Mouse (Mus musculus): Measurements from ENCODE around the gene Mob1b. TPM values are rescaled to one million over a fixed set of nuclear protein-coding genes. Genes with fewer than 3 reads are reported as not detected.

Mob1b gene
- total and polyA plus RNA-seq, 3 experiments, result 12.2 to 14.0 TPM; not detected in 1

DNA sequence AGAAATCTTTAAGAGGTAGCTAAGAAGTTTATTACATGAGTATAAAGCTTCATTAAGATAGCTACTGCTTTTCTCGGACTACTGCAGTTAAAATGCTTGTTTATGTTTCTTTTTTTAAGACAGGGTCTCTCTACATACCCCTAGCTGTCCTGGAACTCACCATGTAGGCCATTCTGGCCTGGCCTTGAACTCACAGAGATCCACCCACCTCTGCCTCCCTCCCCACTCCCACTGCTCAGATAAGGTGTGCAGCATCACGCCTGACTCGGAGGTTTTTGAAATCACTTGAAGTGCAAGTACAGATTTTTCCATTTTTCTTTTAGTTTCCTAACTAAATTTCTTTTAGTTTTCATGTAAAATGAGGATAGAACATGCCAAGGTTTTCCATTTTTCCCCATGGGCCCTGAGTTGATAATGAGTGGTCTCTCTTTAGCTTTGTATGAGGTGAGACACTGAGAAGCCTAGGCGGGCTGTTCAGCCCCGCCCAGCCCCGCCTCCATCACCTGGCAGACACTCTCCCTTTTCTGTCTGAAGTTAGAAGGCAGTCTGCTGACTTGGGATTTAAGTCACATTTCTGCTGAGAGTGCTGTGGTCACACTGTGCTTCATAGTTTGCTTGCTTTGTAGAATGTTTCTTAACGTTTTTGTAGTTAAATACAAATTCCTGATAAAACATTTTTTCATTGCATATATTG is 61.6 kb downstream of the Mob1b start:
- H3K4me3 ChIP-seq (ENCODE audit: control insufficient read depth in 1 of 2, insufficient read depth in 1 of 2, low read depth in 2 of 2, low read length in 2 of 2), result no peak overlapping the region
- H3K27ac ChIP-seq (ENCODE audit: control insufficient read depth, low read depth, low read length), result no peak overlapping the region
- H3K9me3 ChIP-seq (replicated peaks; ENCODE audit: insufficient read depth, low read length), result no peaks in the 10 kb centered on the region
- no peaks in the 10 kb centered on the region for H3K79me2 ChIP-seq (ENCODE audit: control insufficient read depth, insufficient read depth, low read length, poor library complexity)
- TF ChIP-seq SIN3A (IDR thresholded peaks at IDR 0.05; ENCODE audit: low read length) (no peak), ZNF384 (IDR thresholded peaks at IDR 0.05; ENCODE audit: low read depth, low read length) (no peak), JUND (IDR thresholded peaks at IDR 0.05; ENCODE audit: low read depth, low read length) (no peak), GABPA (IDR thresholded peaks at IDR 0.05; ENCODE audit: low read depth, low read length) (no peak), EP300 (IDR thresholded peaks at IDR 0.05; ENCODE audit: low read depth in 1 of 2, low read length in 2 of 2) (no peak), KAT2A (conservative IDR thresholded peaks at IDR 0.05; ENCODE audit: low read depth, low read length) (no peak), ETS1 (IDR thresholded peaks at IDR 0.05; ENCODE audit: low read depth, low read length) (no peak), POLR2AphosphoS5 (IDR thresholded peaks at IDR 0.05; ENCODE audit: borderline replicate concordance, low read depth, low read length) (no peak), USF1 (IDR thresholded peaks at IDR 0.05; ENCODE audit: low read depth, low read length) (no peak), BHLHE40 (IDR thresholded peaks at IDR 0.05; ENCODE audit: borderline replicate concordance, low read depth, low read length) (no peak)
- DNase-seq (ENCODE audit: low read depth, low spot score), result no peak
- H3K9ac ChIP-seq (ENCODE audit: control insufficient read depth, low read depth, low read length, poor library complexity, severe bottlenecking), result no peak overlapping the region
- H3K36me3 ChIP-seq (ENCODE audit: control insufficient read depth in 1 of 2, insufficient read depth in 2 of 2, low read length in 2 of 2), result peaks cover 0 to 16% of the 10 kb centered on the region in 2 experiments; a peak in 2 of 4 replicates
- H3K27me3 ChIP-seq (ENCODE audit: control insufficient read depth in 1 of 2, insufficient read depth in 2 of 2, low read length in 2 of 2), result no peaks in the 10 kb centered on the region
- no peaks in the 10 kb centered on the region for H3K4me1 ChIP-seq (ENCODE audit: control insufficient read depth in 1 of 2, insufficient read depth in 2 of 2, low read length in 2 of 2)

DNA sequence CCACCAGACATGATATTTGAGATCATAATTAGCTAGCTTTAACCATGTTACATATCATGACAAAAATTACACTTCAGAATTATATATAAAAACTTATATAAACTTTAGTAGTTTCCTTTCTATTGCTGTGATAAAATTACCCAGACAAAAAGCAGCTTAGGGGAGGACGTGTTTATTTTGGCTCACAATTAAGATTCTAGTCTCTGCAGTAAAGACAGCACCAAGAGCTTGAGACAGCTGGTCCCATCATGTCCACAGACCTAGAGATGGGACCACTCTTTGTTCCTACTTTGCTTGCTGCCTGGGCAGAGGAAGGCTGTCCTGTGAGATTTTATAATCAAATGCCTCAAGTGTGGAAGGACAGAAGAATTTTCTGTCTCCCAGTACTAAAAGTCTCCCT is 64.4 kb downstream of the Mob1b start:
- Histone ChIP-seq H3K36me3 (ENCODE audit: control insufficient read depth in 1 of 2, insufficient read depth in 2 of 2, low read length in 2 of 2) (peaks cover 0 to 10% of the 10 kb centered on the region in 2 experiments; a peak in 2 of 4 replicates), H3K79me2 (ENCODE audit: control insufficient read depth, insufficient read depth, low read length, poor library complexity) (no peaks in the 10 kb centered on the region), H3K9me3 (replicated peaks; ENCODE audit: insufficient read depth, low read length) (no peaks in the 10 kb centered on the region), H3K27me3 (ENCODE audit: control insufficient read depth in 1 of 2, insufficient read depth in 2 of 2, low read length in 2 of 2) (no peaks in the 10 kb centered on the region), H3K9ac (ENCODE audit: control insufficient read depth, low read depth, low read length, poor library complexity, severe bottlenecking) (no peak overlapping the region), H3K4me3 (ENCODE audit: control insufficient read depth in 1 of 2, insufficient read depth in 1 of 2, low read depth in 2 of 2, low read length in 2 of 2) (no peak overlapping the region), H3K27ac (ENCODE audit: control insufficient read depth, low read depth, low read length) (no peak overlapping the region), H3K4me1 (ENCODE audit: control insufficient read depth in 1 of 2, insufficient read depth in 2 of 2, low read length in 2 of 2) (no peaks in the 10 kb centered on the region)
- no peak for TF ChIP-seq CHD2 (IDR thresholded peaks at IDR 0.05; ENCODE audit: low read length)
- TF ChIP-seq GATA1 (IDR thresholded peaks at IDR 0.05; ENCODE audit: low read depth, low read length), result no peak
- TF ChIP-seq BHLHE40 (IDR thresholded peaks at IDR 0.05; ENCODE audit: borderline replicate concordance, low read depth, low read length), result no peak
- no peak for TF ChIP-seq POLR2A (IDR thresholded peaks at IDR 0.05; ENCODE audit: control insufficient read depth in 1 of 2, insufficient read depth in 1 of 2, low read depth in 1 of 2, low read length in 2 of 2, poor library complexity in 1 of 2)
- TF ChIP-seq ELF1 (IDR thresholded peaks at IDR 0.05; ENCODE audit: low read depth, low read length), result no peak
- TF ChIP-seq SIN3A (IDR thresholded peaks at IDR 0.05; ENCODE audit: low read length), result no peak
- no peak for TF ChIP-seq NRF1 (IDR thresholded peaks at IDR 0.05; ENCODE audit: insufficient read depth, low read depth, low read length, poor library complexity, severe bottlenecking)
- no peak for TF ChIP-seq CTCF (IDR thresholded peaks at IDR 0.05 in 2 of 3, conservative IDR thresholded peaks at IDR 0.05 in 1 of 3; ENCODE audit: control insufficient read depth in 1 of 3, insufficient read depth in 1 of 3, low read depth in 2 of 3, low read length in 3 of 3, poor library complexity in 1 of 3, severe bottlenecking in 1 of 3)
- DNase-seq (ENCODE audit: low read depth, low spot score), result no peak

Measured in MEL (cell line).